Mouse (Mus musculus): ENCODE measurements around the gene Olfr555. TPM values are rescaled to one million over a fixed set of nuclear protein-coding genes. Genes with fewer than 3 reads are reported as not detected.
"Not testable (repeated sequence)": the region's sequence is repeated elsewhere in the genome, so short reads cannot be mapped to it uniquely, and the experiment has no call there.

Gene Olfr555
- polyA plus RNA-seq (2016; fragmentation: Nextera tagmentation; extraction: Ambion mirVana): not detected in 2 replicates

- H3K27ac ChIP-seq: no peak within 1 kb of the TSS
- no peaks in the 10 kb centered on the region for H3K4me1 ChIP-seq (replicated peaks)
- DNase-seq (ENCODE audit: low spot score): no peak
- H3K27me3 ChIP-seq (ENCODE audit: insufficient read depth, poor library complexity, severe bottlenecking): no peaks in the 10 kb centered on the region
- H3K9me3 ChIP-seq: no peaks in the 10 kb centered on the region
- H3K36me3 ChIP-seq: no peaks in the 10 kb centered on the region
- WGBS: 76% methylated on average over 1 of the region's 1 CpGs
- no peak within 1 kb of the TSS for H3K4me3 ChIP-seq
Measured at GRCm38 (mm10) chr7:102658523-102658922, at the start of gene Olfr555. Olfr555 (plus strand) TSS chr7:102658823.

DNA sequence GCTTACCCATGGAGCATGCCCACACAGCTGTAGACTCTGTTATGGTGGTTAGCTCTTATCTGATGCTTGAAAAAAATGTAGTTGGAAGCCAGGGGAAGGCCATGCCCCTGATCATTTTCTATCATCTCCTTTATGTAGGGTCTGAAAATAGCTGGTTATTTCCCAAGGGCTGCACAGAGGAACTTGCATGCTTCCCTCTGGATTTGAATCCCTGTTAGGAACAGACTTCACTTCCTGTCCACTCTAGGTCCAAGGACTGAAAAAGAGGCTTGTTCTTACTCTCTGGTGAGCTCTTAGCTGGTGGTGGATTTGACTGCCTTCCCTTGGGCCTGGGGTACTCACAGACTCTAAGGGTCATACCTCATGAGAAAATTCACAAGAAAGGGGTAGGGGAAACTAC, 40.5 kb upstream of the Olfr555 start, which contains the start of gene Olfr553:
Gene Olfr553 (minus strand): TSS at position 101 of the 400 bp plus-strand sequence.
- no peaks in the 10 kb centered on the region for H3K27me3 ChIP-seq (ENCODE audit: insufficient read depth, poor library complexity, severe bottlenecking)

GRCm38 (mm10) chr7:102619608-102620007, 39.0 kb upstream of the Olfr555 start:
- Histone ChIP-seq H3K4me3 (no peak overlapping the region), H3K27ac (no peak overlapping the region), H3K9me3 (no peaks in the 10 kb centered on the region), H3K36me3 (no peaks in the 10 kb centered on the region), H3K4me1 (replicated peaks) (no peaks in the 10 kb centered on the region), H3K27me3 (ENCODE audit: insufficient read depth, poor library complexity, severe bottlenecking) (no peaks in the 10 kb centered on the region)
- DNase-seq (ENCODE audit: low spot score): no peak
- WGBS: 77% methylated on average over 5 of the region's 5 CpGs

More for the DNA sequence above, 40.5 kb upstream of the Olfr555 start, which contains the start of gene Olfr553:
- H3K36me3 ChIP-seq: no peaks in the 10 kb centered on the region
- H3K4me1 ChIP-seq (replicated peaks): no peaks in the 10 kb centered on the region
- H3K9me3 ChIP-seq: no peaks in the 10 kb centered on the region
- no peak for DNase-seq (ENCODE audit: low spot score)
- H3K4me3 ChIP-seq: no peak within 1 kb of the TSS
- no peak within 1 kb of the TSS for H3K27ac ChIP-seq

GRCm38 (mm10) chr7:102620368-102620767, 38.3 kb upstream of the Olfr555 start:
- H3K4me1 ChIP-seq (replicated peaks); H3K27me3 ChIP-seq (ENCODE audit: insufficient read depth, poor library complexity, severe bottlenecking); H3K27ac ChIP-seq; H3K4me3 ChIP-seq; H3K36me3 ChIP-seq; H3K9me3 ChIP-seq; DNase-seq (ENCODE audit: low spot score): not testable (repeated sequence)
- WGBS: 86% methylated on average over 19 of the region's 19 CpGs

DNA sequence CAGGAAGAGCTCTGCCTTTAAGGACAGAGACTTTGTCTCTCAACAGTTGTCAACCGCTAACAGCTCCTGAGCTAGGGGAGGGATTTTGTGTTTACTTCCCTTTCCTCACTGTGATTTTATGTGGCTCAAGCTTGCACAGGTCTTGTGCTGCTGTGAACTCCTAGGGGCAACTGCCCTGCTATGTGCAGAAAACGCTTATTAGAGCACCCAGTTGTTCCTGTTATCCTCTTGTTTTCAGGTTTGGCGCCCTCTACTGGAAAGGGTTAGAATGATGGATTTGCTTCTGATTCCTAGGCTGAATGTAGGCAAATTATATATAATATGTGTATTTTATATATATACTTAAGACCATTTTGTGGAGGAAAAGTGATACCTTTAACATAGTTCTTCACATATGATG, 22.0 kb upstream of the Olfr555 start:
- no peaks in the 10 kb centered on the region for H3K36me3 ChIP-seq
- no peaks in the 10 kb centered on the region for H3K27me3 ChIP-seq (ENCODE audit: insufficient read depth, poor library complexity, severe bottlenecking)
- no peaks in the 10 kb centered on the region for H3K4me1 ChIP-seq (replicated peaks)
- no peak overlapping the region for H3K27ac ChIP-seq
- WGBS: 35% methylated on average over 3 of the region's 3 CpGs
- no peak overlapping the region for H3K4me3 ChIP-seq
- no peaks in the 10 kb centered on the region for H3K9me3 ChIP-seq
- no peak for DNase-seq (ENCODE audit: low spot score)

GRCm38 (mm10) chr7:102638132-102638531, 20.5 kb upstream of the Olfr555 start, which contains the start of gene Olfr554:
Olfr554 (plus strand) TSS chr7:102638432.
- Histone ChIP-seq H3K9me3 (no peaks in the 10 kb centered on the region), H3K27me3 (ENCODE audit: insufficient read depth, poor library complexity, severe bottlenecking) (no peaks in the 10 kb centered on the region)
- 83% methylated on average over 1 of the region's 1 CpGs for WGBS

DNA sequence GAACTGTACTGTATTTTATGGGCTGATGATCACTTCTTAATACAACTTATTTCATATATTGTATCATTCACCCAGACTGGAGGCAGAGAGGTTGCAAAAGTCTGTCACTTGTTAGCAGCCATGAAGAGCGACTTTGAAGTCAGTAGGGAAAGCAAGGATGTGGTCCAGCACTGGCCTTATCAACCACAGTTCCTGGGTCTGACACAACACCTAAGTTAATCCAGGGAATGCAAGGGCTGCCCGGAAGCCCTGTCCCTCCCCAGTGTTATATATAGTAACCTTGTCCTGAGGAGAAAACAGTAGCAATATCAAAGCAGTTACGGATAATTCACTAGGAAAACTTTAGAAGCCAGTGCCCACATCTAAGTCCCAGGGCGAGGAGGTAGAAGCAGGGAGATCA, 13.7 kb upstream of the Olfr555 start:
- not testable (repeated sequence) for H3K9me3 ChIP-seq; H3K27me3 ChIP-seq (ENCODE audit: insufficient read depth, poor library complexity, severe bottlenecking); H3K36me3 ChIP-seq; DNase-seq (ENCODE audit: low spot score); H3K4me1 ChIP-seq (replicated peaks); H3K27ac ChIP-seq; H3K4me3 ChIP-seq
- 92% methylated on average over 4 of the region's 4 CpGs for WGBS

More at GRCm38 (mm10) chr7:102638132-102638531, 20.5 kb upstream of the Olfr555 start, which contains the start of gene Olfr554:
- no peak for DNase-seq (ENCODE audit: low spot score)
- no peak within 1 kb of the TSS for H3K4me3 ChIP-seq
- H3K4me1 ChIP-seq (replicated peaks): no peaks in the 10 kb centered on the region
- H3K36me3 ChIP-seq: no peaks in the 10 kb centered on the region
- no peak within 1 kb of the TSS for H3K27ac ChIP-seq

DNA sequence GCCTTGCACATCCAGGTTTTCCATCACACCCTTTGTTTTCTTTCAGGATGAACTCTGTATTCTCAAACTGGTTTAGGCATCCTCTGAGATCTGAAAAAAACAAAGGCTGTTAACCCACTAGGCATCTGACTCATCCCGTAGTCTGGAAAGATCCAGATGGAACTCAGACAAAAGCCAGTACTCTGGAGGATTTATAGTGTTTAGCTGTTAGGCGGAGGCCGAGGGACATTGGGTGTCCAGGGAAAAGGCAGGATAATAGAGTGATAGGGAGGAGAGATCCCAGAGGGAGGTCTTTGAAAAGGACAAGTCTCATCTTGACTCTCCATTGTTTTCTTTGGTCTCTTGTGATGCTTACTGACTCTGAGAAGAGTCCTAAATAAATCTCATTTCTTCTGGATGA, 6.0 kb downstream of the Olfr555 start, which contains the start of gene Olfr556:
Gene Olfr556 (plus strand): TSS at position 301 of the 400 bp plus-strand sequence.
- Histone ChIP-seq H3K4me1 (replicated peaks) (no peaks in the 10 kb centered on the region), H3K27ac (no peak within 1 kb of the TSS), H3K27me3 (ENCODE audit: insufficient read depth, poor library complexity, severe bottlenecking) (no peaks in the 10 kb centered on the region), H3K4me3 (no peak within 1 kb of the TSS), H3K36me3 (no peaks in the 10 kb centered on the region), H3K9me3 (no peaks in the 10 kb centered on the region)
- DNase-seq (ENCODE audit: low spot score): no peak
- WGBS: 63% methylated on average over 3 of the region's 3 CpGs

DNA sequence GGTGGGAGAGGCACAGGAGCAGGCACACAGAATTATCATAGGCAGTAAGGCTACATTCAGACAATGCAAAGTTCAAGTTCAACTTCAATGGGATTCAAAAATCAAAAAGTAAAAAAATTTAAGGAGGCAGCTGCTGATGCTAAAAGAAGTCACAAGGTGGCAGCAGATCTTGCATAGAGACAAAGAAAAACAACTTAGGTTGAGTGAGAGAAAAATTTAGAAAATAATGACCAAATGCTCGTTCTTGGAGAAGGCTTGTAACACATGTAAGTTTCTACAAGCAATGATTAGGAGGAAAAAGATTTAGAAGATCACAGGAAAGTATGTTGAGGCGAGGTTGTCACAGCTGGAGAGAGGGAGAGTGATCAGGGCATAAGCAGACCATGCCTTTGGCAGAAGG, 6.8 kb downstream of the Olfr555 start:
- H3K27me3 ChIP-seq (ENCODE audit: insufficient read depth, poor library complexity, severe bottlenecking): no peaks in the 10 kb centered on the region
- DNase-seq (ENCODE audit: low spot score): no peak
- no peaks in the 10 kb centered on the region for H3K9me3 ChIP-seq
- no peaks in the 10 kb centered on the region for H3K4me1 ChIP-seq (replicated peaks)
- 44% methylated on average over 2 of the region's 2 CpGs for WGBS
- no peak overlapping the region for H3K27ac ChIP-seq
- no peak overlapping the region for H3K4me3 ChIP-seq
- H3K36me3 ChIP-seq: no peaks in the 10 kb centered on the region

DNA sequence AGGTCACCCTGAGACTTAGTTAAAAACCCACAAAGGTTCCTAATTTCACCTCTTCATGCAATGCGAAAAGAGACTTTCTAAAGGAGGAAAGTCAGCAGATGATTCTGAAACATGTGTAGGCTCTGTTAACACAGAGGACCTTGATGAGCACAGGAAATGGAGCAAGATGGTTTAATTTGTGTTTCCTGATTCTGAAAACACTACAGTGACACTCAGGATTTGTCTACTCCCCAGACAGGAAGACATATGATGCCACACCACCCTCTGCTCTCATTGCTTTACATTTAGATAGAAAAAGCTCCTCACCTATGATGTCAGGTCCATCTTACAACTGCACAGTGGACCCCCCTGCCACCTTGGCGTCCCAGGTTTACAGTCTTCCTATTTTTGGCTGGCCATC, 17.6 kb downstream of the Olfr555 start:
- H3K4me1 ChIP-seq (replicated peaks): no peaks in the 10 kb centered on the region
- no peak for DNase-seq (ENCODE audit: low spot score)
- H3K4me3 ChIP-seq: no peak overlapping the region
- no peak overlapping the region for H3K27ac ChIP-seq
- 90% methylated on average over 2 of the region's 2 CpGs for WGBS
- H3K36me3 ChIP-seq: 0 out of 2 replicates have a peak, but pooled peaks cover 7% of the 10 kb centered on the region
- no peaks in the 10 kb centered on the region for H3K27me3 ChIP-seq (ENCODE audit: insufficient read depth, poor library complexity, severe bottlenecking)
- H3K9me3 ChIP-seq: no peaks in the 10 kb centered on the region

DNA sequence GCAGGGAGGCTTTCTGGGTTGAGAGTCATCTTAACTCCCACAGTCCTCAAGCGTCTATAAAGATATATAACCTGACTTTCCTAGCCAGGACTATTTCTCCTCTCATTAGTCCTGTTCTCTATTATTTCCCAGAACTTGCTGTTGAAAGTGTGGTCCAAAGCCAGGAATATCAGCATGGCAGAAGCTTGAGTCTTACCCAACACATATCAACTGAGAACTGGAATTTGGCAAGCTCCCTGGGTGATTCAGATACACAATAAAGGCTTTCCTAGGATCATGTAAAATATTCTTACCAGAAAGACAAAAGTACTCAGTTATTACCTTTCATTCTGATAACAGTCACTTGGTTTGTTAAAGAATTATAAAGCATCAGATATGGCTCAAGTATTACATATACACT, 23.3 kb downstream of the Olfr555 start:
- H3K4me1 ChIP-seq (replicated peaks): no peaks in the 10 kb centered on the region
- no peaks in the 10 kb centered on the region for H3K27me3 ChIP-seq (ENCODE audit: insufficient read depth, poor library complexity, severe bottlenecking)
- H3K27ac ChIP-seq: no peak overlapping the region
- no peaks in the 10 kb centered on the region for H3K9me3 ChIP-seq
- DNase-seq (ENCODE audit: low spot score): no peak
- WGBS: 92% methylated on average over 1 of the region's 1 CpGs
- H3K36me3 ChIP-seq: 0 out of 2 replicates have a peak, but pooled peaks cover 7% of the 10 kb centered on the region
- H3K4me3 ChIP-seq: no peak overlapping the region

DNA sequence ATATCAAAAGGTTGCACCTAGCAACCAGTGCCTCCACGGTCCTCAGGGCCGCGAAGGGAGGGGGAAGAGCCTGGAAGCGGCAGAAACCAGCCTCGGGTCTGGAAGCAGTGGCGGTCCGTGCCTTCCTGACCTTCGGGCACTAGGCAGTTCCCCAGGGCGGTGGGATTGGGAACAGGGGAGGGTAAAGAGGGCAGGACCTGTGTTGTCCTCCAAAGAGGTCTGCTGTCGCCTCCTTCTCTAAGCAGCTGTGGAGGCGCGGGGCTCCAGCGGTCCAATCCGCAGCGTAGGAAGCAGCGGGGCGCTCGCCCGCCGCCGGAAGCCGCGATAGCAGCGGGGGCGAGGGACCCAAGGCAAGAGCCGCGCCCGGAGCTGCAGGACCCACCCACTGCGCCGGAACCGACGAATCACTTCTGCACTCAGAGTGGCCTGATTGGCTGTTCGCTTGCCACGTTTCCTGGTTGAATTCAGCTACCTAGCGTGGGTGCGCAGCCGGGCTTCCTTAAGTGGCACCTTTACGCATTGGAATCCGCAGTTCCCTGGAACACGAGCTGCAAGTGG, 28.4 kb downstream of the Olfr555 start, which contains the start of gene Trim68:
Gene Trim68 (minus strand): TSS at position 384 of the 558 bp plus-strand sequence.
- Histone ChIP-seq H3K4me1 (replicated peaks) (no peaks in the 10 kb centered on the region), H3K27me3 (ENCODE audit: insufficient read depth, poor library complexity, severe bottlenecking) (no peaks in the 10 kb centered on the region), H3K36me3 (no peaks in the 10 kb centered on the region), H3K27ac (peak within 1 kb of the TSS; percentile 87), H3K9me3 (no peaks in the 10 kb centered on the region), H3K4me3 (peak within 1 kb of the TSS; percentile 62)
- DNase-seq (ENCODE audit: low spot score): peak; percentile 91
- WGBS: under 1% methylated on average over 40 of the region's 40 CpGs

- no peaks in the 10 kb centered on the region for H3K27me3 ChIP-seq (ENCODE audit: insufficient read depth, poor library complexity, severe bottlenecking)
- no peak within 1 kb of the TSS for H3K4me3 ChIP-seq
- H3K9me3 ChIP-seq: no peaks in the 10 kb centered on the region
- WGBS: 78% methylated on average over 5 of the region's 5 CpGs
- no peak within 1 kb of the TSS for H3K27ac ChIP-seq
- H3K4me1 ChIP-seq (replicated peaks): no peaks in the 10 kb centered on the region
- H3K36me3 ChIP-seq: no peaks in the 10 kb centered on the region
- peak; percentile 12 for DNase-seq (ENCODE audit: low spot score)
Measured at GRCm38 (mm10) chr7:102695358-102696125, 36.9 kb downstream of the Olfr555 start, which contains the start of gene Olfr557. Olfr557 (plus strand) TSS chr7:102695910.

Data from hindbrain, embryonic 10.5 days (tissue).